Mouse (Mus musculus): ENCODE results near the gene Tiparp.

DNA sequence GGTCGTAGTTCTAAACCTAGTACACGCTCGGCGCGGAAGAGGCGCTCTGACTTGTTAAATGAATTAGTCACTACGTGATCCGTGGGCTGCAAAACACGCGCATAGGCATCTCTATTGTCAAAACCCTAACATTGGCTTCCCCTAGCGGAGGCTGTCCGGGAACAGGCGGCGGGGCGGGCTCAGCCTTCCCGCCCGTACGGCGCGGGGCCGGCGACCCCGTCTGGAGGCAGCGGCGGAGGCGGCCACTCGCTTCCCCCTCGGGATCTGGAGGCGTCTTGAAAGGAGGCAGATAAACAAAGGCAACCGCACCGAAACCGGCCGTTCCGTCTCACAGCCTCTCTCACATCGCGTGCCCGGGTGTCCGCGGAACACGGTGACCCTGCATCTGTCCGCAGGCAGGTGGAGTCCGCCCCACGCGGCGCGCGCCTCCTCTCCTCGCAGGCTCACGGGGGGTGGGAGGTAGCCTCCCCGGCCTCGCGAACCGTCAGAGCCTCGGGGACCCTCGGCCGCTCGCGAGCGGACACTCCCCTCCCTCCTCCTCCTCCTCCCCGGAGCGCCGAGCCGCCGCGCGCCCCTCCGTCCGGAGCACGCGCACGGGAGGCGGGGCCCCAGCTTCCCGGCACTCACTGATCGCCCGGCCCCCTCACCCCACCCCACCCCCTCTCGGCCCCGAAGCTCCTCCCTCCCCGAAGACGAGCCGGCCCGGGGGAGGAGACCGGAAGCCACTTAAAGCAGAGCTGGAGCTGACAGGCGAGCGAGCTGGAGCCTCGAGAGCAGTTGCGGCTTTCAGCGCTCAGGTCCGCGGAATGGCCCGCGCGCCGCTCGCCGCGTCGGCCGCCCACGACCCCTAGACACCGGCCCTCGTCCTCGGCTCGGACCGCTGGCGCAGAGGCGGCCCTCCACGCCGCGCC is at the start of gene Tiparp:
- TF ChIP-seq CTCF (IDR thresholded peaks at IDR 0.05; ENCODE audit: extremely low read depth, insufficient read length, insufficient replicate concordance, low read depth, low read length), result peak; percentile 30; the same call in 1 of the 2 replicates
- TF ChIP-seq POLR2A (IDR thresholded peaks at IDR 0.05; ENCODE audit: low read depth, low read length), result peak; percentile 99
